Mouse (Mus musculus): Measurements from ENCODE around the gene Oasl1.
"Not testable (repeated sequence)": the region's sequence is repeated elsewhere in the genome, so short reads cannot be mapped to it uniquely, and the experiment has no call there.

Gene Oasl1

GRCm38 (mm10) chr5:114922998-114923473 is at the start of gene Oasl1:
TSS of gene Oasl1 (plus strand) at chr5:114923240.
- DNase-seq: peak; percentile 58 to 65

GRCm38 (mm10) chr5:114875858-114876257 is 47.2 kb upstream of the Oasl1 start:
- DNase-seq: no peak

GRCm38 (mm10) chr5:114876331-114876730 is 46.7 kb upstream of the Oasl1 start:
- no peak for DNase-seq

GRCm38 (mm10) chr5:114877487-114877886 is 45.6 kb upstream of the Oasl1 start:
- DNase-seq: no peak

GRCm38 (mm10) chr5:114879399-114879798 is 43.6 kb upstream of the Oasl1 start:
- DNase-seq: no peak

- DNase-seq: not testable (repeated sequence)
Observed at GRCm38 (mm10) chr5:114882319-114882718, 40.7 kb upstream of the Oasl1 start.

GRCm38 (mm10) chr5:114883022-114883421 is 40.0 kb upstream of the Oasl1 start:
- no peak for DNase-seq

GRCm38 (mm10) chr5:114886801-114887200 is 36.2 kb upstream of the Oasl1 start:
- no peak for DNase-seq

- DNase-seq: no peak
Observed at GRCm38 (mm10) chr5:114888995-114889394, 34.0 kb upstream of the Oasl1 start.

- DNase-seq: no peak
Observed at GRCm38 (mm10) chr5:114895542-114895941, 27.5 kb upstream of the Oasl1 start.

- no peak for DNase-seq
Observed at GRCm38 (mm10) chr5:114896688-114897373, 26.2 kb upstream of the Oasl1 start, which contains the start of gene Oasl2. TSS of gene Oasl2 (plus strand) at chr5:114896936.

- DNase-seq: peak; percentile 33 to 41
Observed at GRCm38 (mm10) chr5:114897374-114897793, 25.7 kb upstream of the Oasl1 start.

- DNase-seq: no peak
Observed at GRCm38 (mm10) chr5:114898857-114899256, 24.2 kb upstream of the Oasl1 start.

- peak in 1 of 2 experiments; percentile 52 for DNase-seq
Observed at GRCm38 (mm10) chr5:114902413-114902812, 20.6 kb upstream of the Oasl1 start.

GRCm38 (mm10) chr5:114908598-114909305 is 14.3 kb upstream of the Oasl1 start:
- no peak for DNase-seq

GRCm38 (mm10) chr5:114913686-114914085 is 9.4 kb upstream of the Oasl1 start:
- no peak for DNase-seq

- DNase-seq: no peak
Observed at GRCm38 (mm10) chr5:114914855-114915254, 8.2 kb upstream of the Oasl1 start.

GRCm38 (mm10) chr5:114915854-114916253 is 7.2 kb upstream of the Oasl1 start:
- no peak for DNase-seq

GRCm38 (mm10) chr5:114916777-114917176 is 6.3 kb upstream of the Oasl1 start:
- peak; percentile 36 to 42 for DNase-seq

GRCm38 (mm10) chr5:114917357-114917756 is 5.7 kb upstream of the Oasl1 start:
- DNase-seq: not testable (repeated sequence)

GRCm38 (mm10) chr5:114921551-114922365 is 1.3 kb upstream of the Oasl1 start:
- peak; percentile 33 to 42 for DNase-seq

- no peak for DNase-seq
Observed at GRCm38 (mm10) chr5:114922366-114922731, 691 bp upstream of the Oasl1 start.

- DNase-seq: no peak
Observed at GRCm38 (mm10) chr5:114926153-114926684, 3.2 kb downstream of the Oasl1 start.
